Mouse (Mus musculus) stomach, postnatal 0 days (tissue): ENCODE data around the gene H2-Ab1.

Experiments
- CTCF ChIP-seq: IDR thresholded peaks from 2 replicates; pipeline ENCODE4 v1.5.1; 2016; ENCODE audit warnings: antibody characterized with exemption, low read depth, mild to moderate bottlenecking, moderate library complexity
- EP300 ChIP-seq: optimal IDR thresholded peaks from 2 replicates; pipeline ENCODE3; 2016; ENCODE audit warnings: antibody characterized with exemption

DNA sequence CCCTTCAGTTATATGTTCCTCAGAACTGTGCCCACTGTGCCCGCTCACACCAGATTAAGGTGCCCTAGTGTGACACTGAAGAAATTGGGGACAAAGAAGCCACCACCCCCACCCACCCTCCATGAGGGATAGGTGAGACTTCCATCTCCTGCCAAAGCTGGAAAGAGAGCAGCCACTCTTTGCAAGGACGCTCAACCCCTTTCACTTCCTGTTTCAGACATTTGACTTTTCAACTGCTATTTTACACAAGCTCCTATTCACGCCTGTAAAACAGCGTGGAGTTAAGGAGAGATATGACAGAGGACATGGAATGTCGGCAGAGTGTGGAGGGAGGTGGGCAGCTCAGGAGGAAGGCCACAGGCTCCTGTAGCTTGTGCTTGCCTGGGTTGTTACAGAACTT, 29.0 kb downstream of the H2-Ab1 start:
- TF ChIP-seq CTCF (no peak), EP300 (no peak)
